Mouse (Mus musculus) small intestine, adult 2 months (tissue): ENCODE results near the gene Fam53b.

Experiments
- CTCF ChIP-seq: fragments of 200-500 bp; IDR thresholded peaks from 2 replicates; pipeline ENCODE4 v1.5.1; 2012; ENCODE audit warnings: low read depth, mild to moderate bottlenecking, control low read depth, inconsistent platforms, low read length, moderate library complexity, mixed read lengths; ENCODE audit not compliant: insufficient replicate concordance, insufficient read length; ENCODE audit errors: extremely low read depth
- POLR2A ChIP-seq: fragments of 200-500 bp; IDR thresholded peaks from 2 replicates; pipeline ENCODE4 v1.6.1; 2012; ENCODE audit warnings: low read depth, mild to moderate bottlenecking, control low read depth, inconsistent platforms, low read length, moderate library complexity

- no peak for TF ChIP-seq CTCF
- TF ChIP-seq POLR2A: no peak
These were observed 84.4 kb downstream of the Fam53b start for GRCm38 (mm10) chr7:132729093-132729831.
